7 mouse cellular contexts compared by ENCODE assay signal in genomic region chr10:20313447-20313846, GRCm38 (mm10). TPM values are rescaled to one million over a fixed set of nuclear protein-coding genes. Genes with fewer than 3 reads are reported as not detected.
DNase-seq lines count a peak whose midpoint lies in the region; ATAC-seq and TF ChIP-seq lines count a peak whose summit lies in the region.

No protein-coding gene starts in this region.

- no peak for DNase-seq in forebrain, embryonic 14.5 days (ENCODE audit: low spot score)
- no peak for DNase-seq in limb, embryonic 14.5 days (ENCODE audit: low spot score)
- no peak for DNase-seq in stomach, postnatal 0 days (ENCODE audit: low spot score)
- no peak for DNase-seq in ovary, postnatal 10 days (ENCODE audit: low spot score)
- no peak for DNase-seq in left cerebral cortex, postnatal 4 days

- H3K9ac ChIP-seq in forebrain, embryonic 14.5 days (ENCODE audit: low read length), result peak overlapping the region; percentile 92
- peak overlapping the region; percentile 96 for H3K9ac ChIP-seq in limb, embryonic 14.5 days (ENCODE audit: low read depth, low read length, severe bottlenecking)
- peak overlapping the region; percentile 98 for H3K9ac ChIP-seq in stomach, postnatal 0 days (ENCODE audit: low read length)

- peaks cover 15% of the 10 kb centered on the region for H3K36me3 ChIP-seq in megakaryocyte, embryonic 14.5 days (replicated peaks; ENCODE audit: low read length)
- peaks cover 6% of the 10 kb centered on the region; the same call in 1 of the 2 replicates for H3K36me3 ChIP-seq in forebrain, embryonic 14.5 days (ENCODE audit: control insufficient read depth, insufficient read depth, low read length)
- H3K36me3 ChIP-seq in limb, embryonic 14.5 days (ENCODE audit: control insufficient read depth, insufficient read depth, low read length), result peaks cover 14% of the 10 kb centered on the region; the same call in 1 of the 2 replicates
- H3K36me3 ChIP-seq in stomach, postnatal 0 days (ENCODE audit: control insufficient read depth, insufficient read depth, low read length), result no peaks in the 10 kb centered on the region

- 48% methylated on average over 13 of the region's 13 CpGs for WGBS in forebrain, embryonic 14.5 days
- WGBS in limb, embryonic 14.5 days, result 52% methylated on average over 13 of the region's 13 CpGs
- 31% methylated on average over 13 of the region's 13 CpGs for WGBS in stomach, postnatal 0 days

- peak overlapping the region; percentile 99 for H3K4me3 ChIP-seq in megakaryocyte, embryonic 14.5 days (replicated peaks)
- H3K4me3 ChIP-seq in forebrain, embryonic 14.5 days (ENCODE audit: low read depth, low read length), result peak overlapping the region; percentile 81
- peak overlapping the region; percentile 85 for H3K4me3 ChIP-seq in limb, embryonic 14.5 days (replicated peaks; ENCODE audit: low read length)
- H3K4me3 ChIP-seq in stomach, postnatal 0 days (ENCODE audit: low read depth, low read length), result peak overlapping the region; percentile 96

- intact Hi-C loops in left cerebral cortex, postnatal 4 days (cut with DNase I), result no loop called here

- TF ChIP-seq POLR2A in limb, embryonic 14.5 days (IDR thresholded peaks at IDR 0.05; ENCODE audit: borderline replicate concordance, extremely low read depth, insufficient read depth, insufficient read length), result no peak

- no peak for TF ChIP-seq CTCF in stomach, postnatal 0 days (IDR thresholded peaks at IDR 0.05; ENCODE audit: low read depth)

- no peaks in the 10 kb centered on the region for H3K27me3 ChIP-seq in megakaryocyte, embryonic 14.5 days (replicated peaks)
- no peaks in the 10 kb centered on the region for H3K27me3 ChIP-seq in forebrain, embryonic 14.5 days (replicated peaks; ENCODE audit: control insufficient read depth, insufficient read depth, low read length)
- H3K27me3 ChIP-seq in limb, embryonic 14.5 days (ENCODE audit: control insufficient read depth, insufficient read depth, low read length), result no peaks in the 10 kb centered on the region
- H3K27me3 ChIP-seq in stomach, postnatal 0 days (ENCODE audit: control insufficient read depth, insufficient read depth, low read length), result no peaks in the 10 kb centered on the region

- peak overlapping the region; percentile 53 for H3K4me2 ChIP-seq in forebrain, embryonic 14.5 days (ENCODE audit: low read length)
- H3K4me2 ChIP-seq in limb, embryonic 14.5 days (replicated peaks; ENCODE audit: low read depth, low read length, severe bottlenecking), result peak overlapping the region; percentile 60
- peak overlapping the region; percentile 61 for H3K4me2 ChIP-seq in stomach, postnatal 0 days (replicated peaks; ENCODE audit: low read depth)

- H3K27ac ChIP-seq in forebrain, embryonic 14.5 days (ENCODE audit: low read depth, low read length), result no peak overlapping the region
- no peak overlapping the region for H3K27ac ChIP-seq in limb, embryonic 14.5 days (replicated peaks; ENCODE audit: low read depth, low read length)
- H3K27ac ChIP-seq in stomach, postnatal 0 days (replicated peaks), result no peak overlapping the region

- H3K9me3 ChIP-seq in megakaryocyte, embryonic 14.5 days, result no peaks in the 10 kb centered on the region
- H3K9me3 ChIP-seq in forebrain, embryonic 14.5 days (replicated peaks; ENCODE audit: control insufficient read depth, low read length), result no peaks in the 10 kb centered on the region
- H3K9me3 ChIP-seq in limb, embryonic 14.5 days (ENCODE audit: control insufficient read depth, low read length), result no peaks in the 10 kb centered on the region
- H3K9me3 ChIP-seq in stomach, postnatal 0 days (ENCODE audit: control insufficient read depth, low read length), result no peaks in the 10 kb centered on the region

- H3K4me1 ChIP-seq in megakaryocyte, embryonic 14.5 days, result peaks cover 38% of the 10 kb centered on the region
- peaks cover 14% of the 10 kb centered on the region for H3K4me1 ChIP-seq in forebrain, embryonic 14.5 days (ENCODE audit: control insufficient read depth, insufficient read depth, low read length)
- H3K4me1 ChIP-seq in limb, embryonic 14.5 days (ENCODE audit: control insufficient read depth, insufficient read depth, low read length), result peaks cover 16% of the 10 kb centered on the region
- H3K4me1 ChIP-seq in stomach, postnatal 0 days (replicated peaks; ENCODE audit: control insufficient read depth, insufficient read depth), result 0 out of 2 replicates have a peak, but pooled peaks cover 3% of the 10 kb centered on the region

- no peak for ATAC-seq in megakaryocyte, adult 5-6 weeks (ENCODE audit: poor library complexity, severe bottlenecking)
- ATAC-seq in forebrain, embryonic 14.5 days, result no peak
- ATAC-seq in limb, embryonic 14.5 days (ENCODE audit: low FRiP score, low read depth), result no peak
- ATAC-seq in stomach, postnatal 0 days (ENCODE audit: low FRiP score, low TSS enrichment), result no peak

- no peak for TF ChIP-seq EP300 in stomach, postnatal 0 days (optimal IDR thresholded peaks at IDR 0.05)

RNA-seq across cellular contexts. Expression of gene Bclaf1, which starts 1.2 kb away (rescaled TPM):
- polyA plus RNA-seq in megakaryocyte, embryonic 14.5 days (2012; ENCODE audit: insufficient read depth, low replicate concordance), result 1.00 and 9.9 TPM in 2 replicates
- total RNA-seq in megakaryocyte, adult 5-6 weeks (2015), result 91.4 and 94.3 TPM in 2 replicates
- 230 and 242 TPM in 2 replicates for total RNA-seq in megakaryocyte, adult 5-6 weeks (2017)
- polyA plus RNA-seq in forebrain, embryonic 14.5 days (2014; fragmentation: Nextera tagmentation; extraction: Ambion mirVana), result 137 and 143 TPM in 2 replicates
- 66.3 and 88.4 TPM in 2 replicates for polyA plus RNA-seq in limb, embryonic 14.5 days (2012; rRNA removed)
- 129 and 132 TPM in 2 replicates for polyA plus RNA-seq in limb, embryonic 14.5 days (2014; fragmentation: Nextera tagmentation; extraction: Ambion mirVana)
- 36.7 and 39.4 TPM in 2 replicates for polyA plus RNA-seq in stomach, postnatal 0 days (2015; fragmentation: Nextera tagmentation; extraction: Ambion mirVana)
- 100 to 1,000 TPM; 156 TPM for total RNA-seq in left cerebral cortex, postnatal 4 days (2021)

RNA-seq across cellular contexts. Expression of gene Mtfr2, which starts 34.1 kb away (rescaled TPM):
- 1.5 TPM in 1 of 2 replicates, not detected in the other for polyA plus RNA-seq in megakaryocyte, embryonic 14.5 days (2012; ENCODE audit: insufficient read depth, low replicate concordance)
- total RNA-seq in megakaryocyte, adult 5-6 weeks (2015), result 80.0 and 90.2 TPM in 2 replicates
- total RNA-seq in megakaryocyte, adult 5-6 weeks (2017), result 13.3 and 18.5 TPM in 2 replicates
- 0.80 and 1.1 TPM in 2 replicates for polyA plus RNA-seq in forebrain, embryonic 14.5 days (2014; fragmentation: Nextera tagmentation; extraction: Ambion mirVana)
- polyA plus RNA-seq in limb, embryonic 14.5 days (2012; rRNA removed), result 6.5 and 7.8 TPM in 2 replicates
- polyA plus RNA-seq in limb, embryonic 14.5 days (2014; fragmentation: Nextera tagmentation; extraction: Ambion mirVana), result 1.5 and 1.7 TPM in 2 replicates
- polyA plus RNA-seq in stomach, postnatal 0 days (2015; fragmentation: Nextera tagmentation; extraction: Ambion mirVana), result 0.63 and 0.71 TPM in 2 replicates
- 1 to 10 TPM; 1.4 TPM for total RNA-seq in left cerebral cortex, postnatal 4 days (2021)
